Mouse (Mus musculus) right cerebral cortex, adult 18-20 months (tissue): ENCODE data around the gene Cyp2b19.
"Not testable (repeated sequence)": the region's sequence is repeated elsewhere in the genome, so short reads cannot be mapped to it uniquely, and the experiment has no call there.

Source experiments
- DNase-seq: peaks from one replicate; pipeline ENCODE4 v3.0.0; 2022; ENCODE audit warnings: mixed read lengths

Gene Cyp2b19

DNA sequence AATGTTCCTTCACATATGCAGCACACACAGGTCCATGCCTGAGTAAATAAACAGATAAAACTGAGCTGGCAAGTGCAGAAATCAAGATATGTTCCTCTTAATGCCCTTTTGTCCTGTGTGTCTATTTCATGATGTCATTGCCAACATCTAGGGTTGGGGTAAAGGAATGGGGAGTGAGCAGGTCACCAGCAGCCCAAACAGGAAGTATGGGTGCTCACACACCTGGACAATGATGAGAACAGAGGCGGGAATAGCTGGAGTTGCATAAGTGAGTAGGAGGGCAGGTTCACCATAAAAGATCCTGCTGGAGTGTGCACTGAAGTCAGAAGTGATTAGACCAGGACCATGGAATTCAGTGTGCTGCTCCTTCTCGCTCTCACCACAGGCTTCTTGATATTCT, at the start of gene Cyp2b19:
Gene Cyp2b19, plus strand, starts transcription at position 301 of the 400 bp plus-strand sequence.
- DNase-seq: no peak

DNA sequence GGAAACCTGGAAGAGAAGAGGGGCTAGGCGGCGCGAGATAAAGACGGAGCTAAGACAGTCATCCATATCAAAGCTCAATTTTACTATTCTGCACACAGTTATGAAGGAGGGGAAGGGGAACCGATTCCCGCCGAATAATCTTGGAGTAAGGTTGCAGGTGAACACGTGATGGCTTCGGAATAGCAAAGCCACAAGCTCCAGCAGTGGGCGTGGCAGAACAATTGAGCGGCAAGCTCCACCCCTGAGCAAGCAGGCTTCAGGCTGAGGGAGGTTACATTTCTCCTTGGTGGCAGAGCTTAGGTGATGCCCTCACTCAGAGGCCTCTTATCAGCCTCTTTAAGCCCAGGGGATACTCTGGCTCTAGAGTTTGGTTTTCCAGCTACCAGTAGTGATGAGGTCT, 45.9 kb upstream of the Cyp2b19 start:
- DNase-seq: no peak

DNA sequence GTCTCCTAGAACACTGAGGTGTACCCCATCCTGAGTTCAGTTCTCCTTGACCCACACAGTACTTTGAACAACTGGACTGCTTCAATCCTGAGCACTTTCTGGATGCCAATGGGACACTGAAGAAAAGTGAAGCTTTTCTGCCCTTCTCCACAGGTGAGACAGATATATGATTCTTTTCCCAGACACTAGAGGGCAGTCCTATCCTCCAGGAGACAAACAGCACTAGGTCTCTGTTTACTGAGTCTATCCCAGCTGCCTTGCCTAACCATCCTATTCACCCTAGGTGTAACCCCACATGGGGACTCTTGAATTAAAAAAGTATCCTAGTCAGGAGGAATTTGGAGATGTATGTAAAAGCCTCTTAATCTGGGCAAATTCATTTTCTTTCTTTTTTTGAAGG, 18.0 kb upstream of the Cyp2b19 start:
- DNase-seq: no peak

DNA sequence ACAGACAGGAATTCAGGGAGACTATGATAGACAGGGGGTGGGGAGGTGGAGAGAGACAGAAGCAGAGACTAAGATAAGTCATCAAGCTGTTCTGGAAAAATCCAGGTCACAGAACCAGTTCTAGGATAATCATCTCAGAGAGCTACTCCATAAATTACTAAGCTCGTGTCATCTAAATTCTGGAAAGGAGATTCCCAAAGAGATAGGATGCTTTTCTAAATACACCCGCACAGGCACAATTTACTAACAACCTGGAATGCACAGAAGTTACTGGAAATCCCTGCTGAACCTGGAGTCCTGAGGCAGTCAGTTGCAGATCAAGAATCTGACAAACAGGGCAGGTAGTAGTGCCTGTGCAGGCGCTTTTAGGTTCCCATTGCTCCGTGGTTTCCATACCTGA, 13.0 kb upstream of the Cyp2b19 start:
- DNase-seq: no peak

DNA sequence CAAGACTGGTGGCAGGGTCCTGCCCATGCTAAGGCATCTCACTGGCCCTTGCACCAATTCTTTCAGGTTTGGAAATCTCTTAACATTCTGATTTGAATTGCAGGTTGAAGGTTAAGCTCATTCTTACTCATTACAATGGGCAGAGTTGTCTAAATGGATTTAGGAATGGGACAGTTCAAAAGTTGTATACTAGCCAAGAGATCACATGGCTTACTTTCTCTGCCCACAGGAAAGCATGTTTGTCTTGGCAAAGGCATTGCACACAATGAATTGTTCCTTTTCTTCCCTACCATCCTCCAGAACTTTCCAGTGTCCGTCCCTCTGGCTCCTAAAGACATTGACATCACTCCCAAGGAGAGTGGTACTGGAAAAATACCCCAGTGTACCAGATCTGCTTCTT, 11.5 kb upstream of the Cyp2b19 start:
- DNase-seq: no peak

DNA sequence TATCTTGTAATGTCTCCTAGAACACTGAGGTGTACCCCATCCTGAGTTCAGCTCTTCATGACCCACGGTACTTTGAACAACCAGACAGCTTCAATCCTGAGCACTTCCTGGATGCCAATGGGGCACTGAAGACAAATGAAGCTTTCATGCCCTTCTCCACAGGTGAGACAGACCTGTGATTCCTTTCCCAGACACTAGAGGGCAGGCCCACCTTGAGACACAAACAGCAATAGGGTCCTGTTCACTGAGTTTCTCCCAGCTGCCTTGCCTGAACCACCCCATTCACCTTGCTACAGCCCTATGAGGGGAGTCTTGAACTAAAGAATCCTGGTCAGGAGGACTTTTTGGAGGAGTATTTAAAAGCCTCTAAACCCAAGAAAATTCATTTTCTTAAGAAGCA, 10.1 kb downstream of the Cyp2b19 start:
- no peak for DNase-seq

DNA sequence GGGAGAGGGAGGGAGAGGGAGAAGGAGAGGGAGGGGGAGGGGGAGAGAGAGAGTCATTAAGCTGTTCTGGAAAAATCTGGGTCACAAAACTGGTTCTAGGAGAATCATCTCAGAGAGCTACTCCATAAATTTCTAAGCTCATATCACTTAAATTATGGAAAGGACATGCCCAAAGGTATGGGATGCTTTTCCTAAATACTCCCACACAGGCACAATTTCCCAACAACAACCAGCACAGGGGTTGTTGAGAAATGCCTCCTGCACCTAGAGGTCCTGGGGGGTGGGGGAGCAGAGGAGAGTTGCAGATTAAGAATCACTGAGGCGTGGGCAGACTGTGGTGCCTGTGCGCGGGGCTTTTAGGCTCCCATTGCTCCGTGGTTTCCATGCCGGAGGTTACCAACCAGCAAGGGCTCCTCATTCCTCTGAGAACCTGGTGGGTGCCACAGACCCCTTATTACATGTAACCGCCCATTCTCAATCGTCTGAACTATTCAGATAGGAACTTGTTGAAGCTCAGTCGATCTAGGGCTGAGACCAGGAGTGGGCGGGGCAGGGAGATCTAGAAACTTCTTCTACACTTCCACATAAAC, 13.0 kb downstream of the Cyp2b19 start:
- DNase-seq: no peak

DNA sequence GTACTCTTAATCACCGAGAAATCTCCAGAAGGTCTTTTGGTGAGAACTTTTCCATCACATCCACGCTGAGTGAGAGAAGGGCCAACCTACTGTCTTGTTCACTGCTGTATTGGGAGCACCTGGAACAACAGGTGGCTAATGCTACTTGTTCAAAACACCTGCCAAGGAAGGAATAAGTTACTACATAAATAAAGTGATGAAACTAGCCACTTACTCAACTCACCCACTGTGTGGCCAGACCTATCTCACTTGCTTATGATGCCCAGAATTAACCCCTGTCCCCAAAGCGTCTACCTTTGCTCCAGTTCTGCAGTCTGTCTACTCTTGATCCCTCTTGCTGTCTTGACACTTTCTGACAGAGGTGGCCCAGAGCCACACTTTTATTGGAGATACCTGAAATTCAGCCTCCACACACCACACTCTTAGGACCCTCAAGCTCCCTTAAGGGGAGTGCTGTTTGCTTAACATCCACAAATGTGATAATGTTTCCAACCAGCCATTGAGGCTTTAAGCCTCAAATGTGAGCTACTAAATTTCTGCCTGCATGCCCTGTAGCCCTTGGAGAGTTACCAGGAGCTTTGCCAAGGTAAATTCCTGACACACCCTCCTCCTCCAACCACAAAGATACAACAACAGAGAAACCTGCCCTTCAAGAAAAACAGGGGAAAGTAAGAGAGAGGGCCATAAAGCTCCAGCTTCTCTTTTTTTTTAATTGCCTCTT, 16.1 kb downstream of the Cyp2b19 start:
- DNase-seq: no peak

DNA sequence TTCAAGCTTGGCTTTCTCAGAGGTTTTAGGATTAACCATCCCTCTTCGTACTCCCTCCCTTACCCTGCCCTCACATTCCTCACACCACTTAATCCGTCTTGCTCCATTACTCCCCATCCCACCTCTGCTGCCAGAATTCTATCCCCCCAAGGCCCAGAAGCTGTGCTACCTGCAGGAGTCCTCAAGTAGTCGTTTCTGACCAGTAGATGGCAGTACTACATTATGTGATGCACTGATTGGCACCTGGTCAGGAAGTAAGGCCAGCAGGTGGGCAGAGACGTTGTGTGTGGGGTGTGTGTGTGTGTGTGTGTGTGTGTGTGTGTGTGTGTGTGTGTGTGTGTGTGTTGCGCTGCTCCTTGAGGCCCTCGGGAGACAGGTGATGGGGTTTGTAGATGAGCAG, 18.9 kb downstream of the Cyp2b19 start:
- DNase-seq: peak; percentile 5

DNA sequence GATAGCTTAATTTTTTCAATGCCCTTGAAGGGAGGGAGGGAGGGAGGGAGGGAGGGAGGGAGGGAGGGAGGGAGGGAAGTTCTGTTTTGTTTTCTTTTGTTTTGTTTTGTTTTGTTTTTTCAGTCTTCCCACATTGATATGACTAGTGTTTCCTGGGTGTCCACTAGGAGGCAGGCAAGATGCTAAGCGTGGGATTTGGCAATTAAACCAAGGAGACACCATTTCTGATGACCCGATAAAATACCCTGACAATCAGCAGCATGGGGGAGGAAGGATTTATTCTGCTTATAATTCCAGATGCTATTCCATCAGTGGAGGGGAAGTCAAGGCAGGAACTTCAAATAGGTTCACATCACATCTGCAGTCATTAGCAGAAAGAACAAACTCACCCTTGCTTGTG, 20.9 kb downstream of the Cyp2b19 start:
- DNase-seq: no peak

DNA sequence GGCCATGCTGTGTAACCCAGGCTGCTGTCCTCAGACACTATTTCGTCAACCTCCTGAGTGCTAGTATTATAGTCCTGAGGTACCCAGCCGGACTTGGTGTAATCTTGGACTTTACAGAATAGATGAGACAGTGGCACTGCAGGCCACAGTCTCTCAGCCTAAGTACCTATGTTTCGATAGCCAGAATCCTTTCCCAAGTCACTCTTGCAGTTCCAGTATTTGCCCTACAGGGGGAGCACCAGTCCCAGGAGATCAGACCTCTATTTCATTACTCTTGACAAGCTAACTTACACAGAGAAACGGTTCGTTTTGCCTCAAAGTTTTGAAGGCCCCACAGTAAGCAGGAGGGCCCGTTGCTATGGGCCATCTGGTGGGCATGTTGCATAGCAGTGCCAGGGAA, 21.5 kb downstream of the Cyp2b19 start:
- peak; percentile 58 for DNase-seq

DNA sequence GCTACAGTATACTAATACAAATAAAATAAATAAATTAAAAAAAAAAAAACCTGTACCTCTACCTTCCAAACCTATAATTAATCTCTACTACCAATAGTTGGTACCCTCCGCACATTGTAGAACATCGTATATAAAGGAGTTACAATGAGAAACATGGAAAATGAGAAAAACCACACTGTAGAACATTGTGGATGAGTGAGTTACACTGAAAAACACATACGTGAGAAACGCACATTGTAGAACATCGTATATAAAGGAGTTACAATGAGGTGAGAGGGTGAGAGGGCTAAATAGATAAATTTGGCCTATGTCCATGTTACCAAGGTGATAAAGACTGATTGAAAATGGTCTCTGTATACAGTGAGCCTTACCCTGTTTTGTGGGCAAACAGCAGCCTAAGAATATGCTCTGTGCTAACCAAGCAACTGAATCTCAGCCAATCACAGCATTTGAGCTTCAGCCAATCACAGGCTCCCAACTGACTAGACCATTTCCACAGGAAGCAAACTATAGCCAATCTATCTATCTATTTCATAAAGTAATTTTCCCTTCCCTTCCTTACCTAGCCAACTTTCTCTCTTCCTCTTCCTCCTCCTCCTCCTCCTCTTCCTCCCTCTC, 23.0 kb downstream of the Cyp2b19 start:
- peak; percentile 3 for DNase-seq

DNA sequence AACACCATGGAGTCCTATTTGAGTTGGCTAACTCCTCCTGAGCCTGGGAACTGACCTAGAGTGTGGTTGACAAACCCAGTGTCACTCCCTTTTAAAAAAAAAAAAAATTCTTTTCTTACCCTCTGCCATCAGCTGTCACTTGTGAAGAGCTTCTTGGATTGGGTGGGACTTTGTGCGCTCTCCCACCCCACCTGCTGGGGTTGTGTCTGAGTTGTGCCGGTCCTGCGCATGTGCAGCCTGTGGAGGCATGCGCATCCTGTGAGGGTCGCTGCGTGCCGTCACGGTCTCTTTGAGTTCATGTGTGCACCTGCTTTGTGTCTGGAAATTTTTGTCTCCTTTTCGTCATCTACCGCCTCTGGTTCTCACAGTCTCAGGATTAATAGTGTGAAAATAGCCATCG, 23.6 kb downstream of the Cyp2b19 start:
- peak; percentile 40 for DNase-seq

DNA sequence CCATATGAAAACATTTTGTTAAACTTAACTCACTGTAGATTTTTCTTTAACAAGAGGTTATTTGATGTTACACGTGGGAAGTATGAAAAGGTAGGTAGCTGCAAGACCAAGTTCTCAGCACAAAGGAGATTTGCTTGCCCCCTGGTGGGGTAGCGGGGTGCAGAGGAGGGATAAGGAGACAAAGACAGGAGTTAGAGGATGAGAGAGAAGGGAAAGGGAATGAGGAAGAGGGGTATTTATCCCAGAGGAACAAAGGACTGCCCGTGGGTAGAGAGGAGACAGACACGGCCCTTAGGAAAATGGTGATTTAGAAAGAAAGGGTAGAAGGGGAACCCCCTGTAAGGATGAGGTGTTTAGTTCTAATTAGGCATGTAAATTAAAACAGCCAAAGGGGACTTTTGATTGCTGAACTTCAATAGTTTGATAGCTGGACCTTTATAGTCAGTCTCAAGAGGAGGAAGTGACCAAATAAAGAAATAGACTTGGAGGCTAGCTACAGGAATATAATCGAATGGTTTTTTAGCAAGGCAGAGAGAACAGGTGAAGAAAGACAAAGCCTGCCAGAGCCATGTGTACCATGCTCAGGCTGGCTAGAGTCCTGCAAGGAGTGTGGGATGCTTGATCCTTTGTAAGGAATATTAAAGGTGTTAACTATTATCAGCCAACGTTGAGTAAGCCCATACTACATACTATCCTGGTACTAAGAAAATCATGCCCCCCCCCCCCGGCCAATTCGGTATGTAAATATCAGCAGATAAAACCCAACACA, 24.2 kb downstream of the Cyp2b19 start:
- no peak for DNase-seq

DNA sequence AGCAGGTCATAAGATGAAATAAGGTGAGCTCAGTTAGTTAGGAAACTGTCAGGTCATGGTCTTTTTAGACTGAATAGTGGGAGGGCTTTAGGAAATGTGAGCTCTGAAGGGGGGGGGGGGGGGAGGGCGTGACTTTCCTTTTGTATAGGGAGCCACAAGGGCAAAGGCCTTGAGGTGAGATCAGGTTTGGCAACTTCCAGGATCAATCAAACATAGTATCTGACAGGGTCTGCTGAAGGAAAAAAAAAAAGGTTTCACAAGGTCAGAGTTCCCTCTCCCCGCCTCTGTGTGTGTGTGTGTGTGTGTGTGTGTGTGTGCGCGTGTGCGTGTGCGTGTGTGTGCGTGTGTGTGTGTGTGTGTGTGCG, 24.8 kb downstream of the Cyp2b19 start:
- no peak for DNase-seq

DNA sequence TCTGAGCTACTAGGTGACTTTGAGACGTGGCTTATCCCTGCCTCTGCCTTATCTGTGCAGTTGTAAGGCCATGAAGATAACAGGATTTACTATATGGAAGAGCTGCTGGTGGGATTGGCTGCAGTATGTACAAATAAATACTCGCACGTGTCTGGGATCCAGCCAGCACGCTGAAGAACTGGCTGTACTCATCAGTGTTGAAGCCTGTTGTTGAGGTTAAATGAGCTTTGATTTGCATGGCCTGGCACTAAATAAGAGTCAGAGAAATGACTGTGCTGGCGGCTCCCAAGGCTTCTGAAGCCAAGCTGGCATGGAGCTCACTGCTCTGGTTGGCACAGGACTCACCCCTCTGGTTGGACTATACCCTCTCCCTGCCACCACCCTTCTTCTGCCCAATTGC, 26.2 kb downstream of the Cyp2b19 start:
- DNase-seq: peak; percentile 23

DNA sequence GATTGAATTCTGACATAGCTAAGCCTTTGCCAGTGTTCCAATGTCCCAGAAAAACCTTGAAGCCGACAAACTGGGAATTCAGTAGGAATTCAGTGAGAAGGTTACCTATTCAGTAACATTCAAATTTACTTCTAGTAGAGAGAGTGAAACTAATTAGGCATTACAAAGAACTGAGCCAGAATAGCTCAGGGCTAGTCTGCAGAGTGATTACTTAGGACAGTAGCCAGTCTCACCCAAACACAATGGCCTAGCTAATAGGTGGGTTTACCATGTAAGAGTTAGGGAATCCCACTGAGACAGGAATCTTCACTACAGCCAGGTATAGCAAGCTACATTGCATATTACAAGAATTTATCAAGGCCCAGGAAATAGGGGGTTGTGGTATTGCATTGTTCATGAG, 29.1 kb downstream of the Cyp2b19 start:
- DNase-seq: not testable (repeated sequence)

DNA sequence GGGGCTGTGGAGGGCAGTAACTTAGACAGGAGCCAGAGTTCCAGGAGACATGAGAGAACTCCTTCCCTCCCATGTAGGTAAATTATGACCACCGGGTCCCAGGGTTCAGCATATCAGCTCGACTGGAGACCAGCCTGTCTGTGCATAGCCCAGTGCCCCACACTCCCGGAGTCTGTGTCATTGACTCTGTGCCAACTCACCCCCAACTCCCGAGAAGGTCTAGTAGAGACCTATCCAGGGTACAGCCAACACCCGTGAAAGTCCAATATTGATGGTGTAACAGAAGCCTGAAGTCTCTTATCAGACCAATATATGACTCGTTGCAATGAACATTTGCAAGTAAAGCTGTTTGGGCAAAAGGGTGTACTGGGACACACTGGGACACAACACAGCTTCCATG, 33.0 kb downstream of the Cyp2b19 start:
- DNase-seq: no peak

DNA sequence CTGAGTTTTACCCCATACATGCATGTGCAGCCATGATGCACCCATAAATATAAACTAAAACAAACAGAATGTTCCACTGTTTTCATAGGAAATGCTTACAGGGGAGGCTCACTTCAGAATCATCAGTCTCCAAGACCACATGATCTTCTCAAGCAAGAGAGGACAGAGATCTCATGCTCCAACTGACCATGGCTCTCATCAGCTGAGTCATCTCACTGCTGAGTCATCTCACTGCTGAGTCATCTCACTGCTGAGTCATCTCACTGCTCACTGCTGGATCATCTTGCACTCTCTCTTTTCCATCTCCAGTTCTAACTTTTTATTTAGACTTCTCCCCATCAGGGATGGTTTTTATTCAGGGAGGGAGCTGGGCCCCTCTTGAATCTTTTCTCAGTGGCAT, 43.2 kb downstream of the Cyp2b19 start:
- DNase-seq: peak; percentile 31

DNA sequence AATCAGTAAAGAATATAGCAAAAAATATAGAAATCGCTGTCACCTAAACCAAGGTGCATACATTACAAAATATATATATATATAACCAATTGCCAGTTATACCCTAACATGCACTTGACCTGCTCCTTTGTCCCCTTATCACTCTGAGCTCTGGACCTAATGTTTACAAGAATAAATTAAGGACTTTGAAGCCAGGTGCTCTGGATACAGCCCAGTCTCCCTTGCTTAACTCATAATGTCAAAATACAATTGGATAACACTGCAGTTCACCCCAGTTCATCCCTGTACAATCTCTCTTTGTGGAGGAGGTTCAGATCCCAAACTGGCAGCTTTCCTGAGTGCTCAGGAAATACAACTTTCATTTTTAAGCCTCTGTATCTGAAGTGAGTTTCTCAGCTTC, 44.1 kb downstream of the Cyp2b19 start:
- DNase-seq: no peak

DNA sequence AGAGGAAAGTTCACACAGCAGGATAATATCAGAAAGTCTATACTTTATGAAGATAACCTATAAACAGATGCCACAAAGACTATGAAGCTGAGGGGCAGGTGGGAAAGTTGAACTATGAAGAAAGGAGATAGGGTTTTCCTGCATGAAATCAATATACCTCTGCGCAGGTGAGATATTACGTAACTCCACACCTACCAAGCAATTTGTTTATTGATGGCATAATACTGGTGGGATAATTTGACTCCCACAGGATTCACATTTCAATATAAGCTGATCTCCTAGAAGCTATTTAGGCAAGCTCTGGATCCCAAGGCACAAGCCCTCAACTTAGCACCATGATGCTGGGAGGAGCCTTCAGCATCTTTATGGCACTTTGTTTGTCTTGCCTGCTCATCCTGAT, 51.6 kb downstream of the Cyp2b19 start, which contains the start of gene Cyp2g1:
Gene Cyp2g1, plus strand, starts transcription at position 301 of the 400 bp plus-strand sequence.
- no peak for DNase-seq
